Mouse (Mus musculus) splenic B cell, adult 2 months (primary cell): Measurements from ENCODE around the gene Hist1h4i.
A peak's percentile ranks its signal among the peaks of the same experiment; 100 is the strongest.

ENCODE experiments used
- DNase-seq: peaks from one replicate; pipeline ENCODE4 v3.0.0-alpha.2; 2011; ENCODE audit warnings: low read depth, low spot score
- H3K27me3 ChIP-seq: 2 replicates; pipeline ENCODE4 v1.6.1; 2012; ENCODE audit warnings: mild to moderate bottlenecking, low read length, moderate library complexity, mixed read lengths; ENCODE audit not compliant: control insufficient read depth, poor library complexity, insufficient read depth, severe bottlenecking
- H3K36me3 ChIP-seq: 2 replicates; pipeline ENCODE4 v1.6.1; 2012; ENCODE audit warnings: mild to moderate bottlenecking, low read length, moderate library complexity, mixed read lengths; ENCODE audit not compliant: control insufficient read depth, poor library complexity, insufficient read depth, severe bottlenecking

Hist1h4i gene

DNA sequence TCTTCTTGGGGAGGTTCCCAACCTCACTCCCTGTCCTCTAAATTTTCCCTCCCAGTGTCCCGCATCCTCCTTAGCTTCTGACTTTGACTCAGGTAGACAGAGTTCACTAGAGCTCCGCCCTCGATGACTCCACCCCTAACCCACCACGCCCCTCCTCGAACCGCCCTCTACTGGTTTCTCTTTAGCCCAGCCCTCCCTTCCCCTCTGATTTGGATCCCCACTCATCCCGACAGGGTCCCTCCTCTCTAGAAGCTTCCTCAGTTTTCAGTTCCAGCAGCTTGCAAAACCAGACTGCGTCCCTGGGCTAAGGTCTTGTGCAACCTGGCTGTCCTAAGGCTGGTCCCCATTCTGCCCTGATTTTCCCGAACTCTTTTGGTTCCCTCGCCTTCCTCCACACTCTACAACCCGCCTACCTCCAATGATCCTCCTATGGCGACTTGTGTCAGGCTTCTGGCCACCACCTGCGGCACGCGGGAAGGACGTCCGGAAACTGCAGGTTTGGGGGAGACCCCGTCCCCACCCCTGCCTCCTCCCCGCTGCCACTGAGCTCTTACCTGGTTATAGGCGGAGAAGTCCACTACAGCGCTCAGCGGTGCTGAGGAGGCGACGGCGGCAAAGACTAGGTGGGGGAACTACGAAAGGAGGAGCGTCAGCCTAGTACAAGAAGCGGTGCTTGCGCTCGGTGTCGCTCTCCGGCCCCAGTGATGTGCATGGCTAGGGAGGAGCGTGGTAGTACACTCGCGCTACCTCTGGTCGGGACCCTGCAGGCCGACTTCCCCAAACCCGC is 34.6 kb downstream of the Hist1h4i start:
- DNase-seq, result peak; percentile 77
- Histone ChIP-seq H3K36me3 (no peaks in the 10 kb centered on the region), H3K27me3 (no peaks in the 10 kb centered on the region)

DNA sequence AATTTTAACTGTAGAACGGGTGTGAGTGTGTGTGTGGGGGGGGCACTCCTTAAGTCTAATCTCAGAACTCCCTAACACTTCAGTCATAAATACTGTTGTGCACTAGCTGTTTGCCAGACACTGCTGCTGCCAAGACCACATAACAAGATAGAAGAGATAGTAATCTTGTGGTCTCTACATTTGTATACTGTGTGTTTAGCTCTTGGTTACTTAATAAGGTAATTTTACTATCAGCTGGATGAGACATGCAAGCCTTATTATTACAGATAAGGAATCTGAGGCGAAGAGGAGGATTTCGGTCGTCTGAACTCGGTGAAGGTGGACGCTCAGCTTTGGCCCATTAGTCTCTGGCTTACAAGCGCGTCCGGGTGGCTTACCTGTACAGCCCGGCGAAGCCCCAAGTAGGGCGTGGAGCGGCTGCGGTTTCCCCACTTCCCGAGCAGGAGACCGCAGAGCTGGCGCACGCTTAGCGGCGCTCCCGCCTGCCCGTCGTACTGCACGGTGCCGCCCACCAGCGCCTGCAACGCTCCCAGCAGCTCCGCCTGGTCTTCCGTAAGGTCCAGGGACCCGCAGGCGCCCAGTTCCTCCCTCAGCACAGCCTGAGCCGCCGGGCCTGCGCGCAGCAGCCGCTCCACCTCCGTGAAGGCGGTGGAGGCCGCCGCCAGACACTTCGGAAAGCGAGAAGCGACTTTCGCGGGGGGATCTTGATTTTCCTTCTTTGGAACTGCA is 35.4 kb downstream of the Hist1h4i start:
- DNase-seq, result peak; percentile 60
- Histone ChIP-seq H3K36me3 (no peaks in the 10 kb centered on the region), H3K27me3 (no peaks in the 10 kb centered on the region)

DNA sequence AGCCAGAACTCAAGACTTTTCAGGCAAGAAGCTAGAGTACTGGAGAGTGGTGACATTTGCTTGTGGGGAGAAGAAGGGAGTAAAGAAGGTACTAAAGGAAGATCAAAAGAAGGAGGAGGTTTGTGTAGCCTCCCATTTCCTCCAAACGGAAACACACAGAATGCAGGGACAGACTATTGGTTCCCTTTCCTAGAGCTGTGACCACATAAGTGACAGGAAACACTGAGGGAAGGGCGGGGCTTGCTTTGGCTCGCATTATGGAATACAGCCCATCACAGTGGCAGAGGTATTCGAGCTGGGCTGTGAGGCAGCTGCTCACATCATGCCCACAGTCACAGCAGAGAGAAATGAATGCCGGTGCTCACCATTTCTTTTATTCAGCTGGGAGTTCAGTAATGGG is 39.3 kb downstream of the Hist1h4i start:
- peak; percentile 32 for DNase-seq
- H3K27me3 ChIP-seq, result peaks cover 3% of the 10 kb centered on the region; the same call in 1 of the 2 replicates
- H3K36me3 ChIP-seq, result no peaks in the 10 kb centered on the region

DNA sequence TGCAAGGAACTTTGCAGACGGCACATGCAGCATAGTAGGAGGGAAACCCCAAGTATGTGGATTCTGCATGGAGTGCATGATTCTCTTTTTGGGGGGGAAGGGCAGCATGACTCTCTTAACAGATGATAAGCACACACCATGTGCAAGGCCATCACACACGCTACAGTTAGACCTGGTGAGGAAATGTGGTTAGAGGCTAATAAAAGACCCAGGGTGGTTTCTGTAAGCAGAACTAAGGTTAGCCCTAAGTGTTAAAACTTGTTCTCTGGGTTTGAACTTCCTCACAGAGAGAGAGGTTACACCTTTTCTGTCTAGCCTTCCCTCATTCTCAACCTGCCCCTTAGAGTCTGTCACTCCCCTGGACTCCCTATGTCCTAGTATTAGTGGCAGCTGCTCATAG is 39.8 kb downstream of the Hist1h4i start:
- Histone ChIP-seq H3K36me3 (no peaks in the 10 kb centered on the region), H3K27me3 (peaks cover 3% of the 10 kb centered on the region; the same call in 1 of the 2 replicates)
- peak; percentile 55 for DNase-seq

DNA sequence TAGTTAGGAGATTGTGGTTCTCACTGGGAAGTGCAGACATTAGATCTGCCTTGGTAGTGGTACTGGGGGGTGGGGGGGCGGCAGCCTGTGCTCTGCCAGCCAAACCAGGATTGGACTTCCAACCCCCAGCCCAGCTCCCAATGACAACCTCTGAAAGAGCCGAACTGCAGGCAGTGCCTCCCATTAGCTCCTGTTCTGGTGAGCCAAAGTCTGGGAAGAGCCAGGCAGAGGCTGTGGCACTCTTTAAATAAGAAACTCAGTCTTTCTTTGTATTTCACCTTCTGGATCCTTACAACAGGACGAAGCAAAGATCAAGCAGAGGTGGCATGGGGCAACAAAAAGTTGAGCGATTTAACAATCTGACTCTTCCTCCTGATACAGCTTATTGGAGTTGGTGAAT is 42.0 kb downstream of the Hist1h4i start:
- no peak for DNase-seq
- no peaks in the 10 kb centered on the region for H3K36me3 ChIP-seq
- peaks cover 3% of the 10 kb centered on the region; the same call in 1 of the 2 replicates for H3K27me3 ChIP-seq

- peaks cover 3% of the 10 kb centered on the region; the same call in 1 of the 2 replicates for H3K27me3 ChIP-seq
- no peaks in the 10 kb centered on the region for H3K36me3 ChIP-seq
- DNase-seq, result no peak
Measured at GRCm38 (mm10) chr13:21998412-21998811, 42.8 kb downstream of the Hist1h4i start.

GRCm38 (mm10) chr13:21997821-21998220 is 43.3 kb downstream of the Hist1h4i start:
- no peak for DNase-seq
- no peaks in the 10 kb centered on the region for H3K36me3 ChIP-seq
- peaks cover 3% of the 10 kb centered on the region; the same call in 1 of the 2 replicates for H3K27me3 ChIP-seq

DNA sequence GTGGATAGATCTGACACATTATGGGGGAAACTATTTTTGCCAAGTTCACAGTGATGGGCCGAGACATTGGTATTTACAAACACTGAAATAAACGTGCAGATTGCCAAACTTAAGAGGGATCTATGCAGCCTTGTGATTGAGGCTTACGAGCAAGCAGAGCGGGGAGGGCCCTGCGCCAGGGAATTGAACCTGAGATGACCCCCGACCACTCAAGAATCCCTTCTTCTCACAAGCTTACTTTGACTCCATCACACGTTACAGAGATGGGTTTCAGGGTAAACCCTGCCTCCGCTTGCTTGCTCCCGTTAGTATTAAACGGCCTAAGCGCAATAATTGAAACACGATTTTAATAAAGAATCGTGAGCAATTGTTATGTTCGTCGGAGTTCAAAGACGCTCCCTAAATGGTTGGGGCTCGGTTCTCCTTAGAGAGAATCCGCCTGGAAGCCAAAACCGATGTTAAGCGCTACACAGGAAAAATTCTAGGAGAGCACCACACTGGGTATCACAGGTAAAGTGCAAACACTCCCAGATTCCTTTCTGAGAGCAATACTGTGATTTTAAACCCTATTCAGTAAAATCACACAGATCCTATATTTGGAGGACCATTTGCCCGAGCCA is 43.9 kb downstream of the Hist1h4i start:
- no peaks in the 10 kb centered on the region for H3K36me3 ChIP-seq
- DNase-seq, result no peak
- peaks cover 3% of the 10 kb centered on the region; the same call in 1 of the 2 replicates for H3K27me3 ChIP-seq

- H3K27me3 ChIP-seq, result peaks cover 3% of the 10 kb centered on the region; the same call in 1 of the 2 replicates
- DNase-seq, result peak; percentile 20
- no peaks in the 10 kb centered on the region for H3K36me3 ChIP-seq
Measured at GRCm38 (mm10) chr13:21996840-21997185, 44.3 kb downstream of the Hist1h4i start.

DNA sequence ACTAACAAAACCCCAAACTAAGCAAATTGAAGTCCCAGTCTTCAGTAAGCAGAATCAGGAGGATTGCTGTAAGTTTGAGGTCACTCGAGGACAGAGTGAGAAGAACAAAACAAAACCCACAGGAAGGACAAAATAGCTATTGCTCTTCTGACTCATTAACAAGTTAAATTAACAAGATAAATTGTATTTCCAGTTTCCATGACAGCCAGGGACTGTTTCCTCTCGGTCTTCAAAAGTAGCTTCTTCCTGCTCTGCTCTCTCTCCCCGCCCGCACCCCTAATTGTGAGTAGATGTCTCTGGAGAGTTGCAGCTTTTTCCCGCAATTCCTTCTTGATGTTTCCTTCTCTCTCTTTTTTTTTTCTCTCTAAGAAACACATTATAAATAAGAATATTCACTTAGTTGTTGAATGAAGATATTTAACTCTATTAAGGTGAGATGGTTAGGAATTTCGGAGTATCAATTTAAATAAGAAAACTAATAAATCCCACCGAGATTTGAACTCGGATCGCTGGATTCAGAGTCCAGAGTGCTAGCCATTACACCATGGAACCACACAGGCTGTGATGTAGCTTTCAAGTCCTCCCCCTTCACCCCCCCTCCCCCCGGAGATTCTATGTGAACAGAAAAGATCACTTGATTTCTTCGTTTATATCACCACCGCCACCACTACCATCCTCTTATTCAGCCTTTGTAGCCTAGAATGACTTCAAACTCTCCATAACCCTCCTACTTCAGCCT is 44.9 kb downstream of the Hist1h4i start:
- Histone ChIP-seq H3K27me3 (peaks cover 3% of the 10 kb centered on the region; the same call in 1 of the 2 replicates), H3K36me3 (no peaks in the 10 kb centered on the region)
- DNase-seq, result peak; percentile 67

DNA sequence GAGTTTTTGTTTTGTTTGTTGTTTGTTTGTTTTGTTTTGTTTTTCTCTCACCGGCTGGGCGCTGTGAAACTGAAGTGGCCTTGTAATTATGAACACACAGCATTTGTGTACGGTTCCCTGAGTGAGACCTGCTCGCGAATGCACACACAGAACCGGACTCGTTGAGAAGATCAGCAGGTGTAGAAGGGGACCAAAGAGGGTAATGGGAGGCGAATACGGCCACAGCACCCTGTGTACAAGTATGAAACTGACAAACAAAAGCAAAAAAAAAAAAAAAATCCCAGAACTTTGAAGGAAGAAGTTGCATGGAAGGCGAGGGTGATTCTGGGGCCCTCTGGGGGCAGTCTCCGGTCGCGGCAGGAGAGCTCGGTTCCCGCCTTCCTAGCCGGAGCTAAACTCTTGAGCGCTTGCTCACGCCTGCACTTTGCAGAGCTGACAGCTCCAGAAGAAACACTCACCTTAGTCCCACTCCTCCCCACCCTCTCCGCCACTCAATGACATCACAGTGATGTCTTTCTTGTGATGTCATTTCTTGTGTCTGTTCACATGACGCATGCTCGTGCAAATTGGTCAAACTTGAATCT is 45.7 kb downstream of the Hist1h4i start:
- DNase-seq, result peak; percentile 74
- Histone ChIP-seq H3K27me3 (peaks cover 3% of the 10 kb centered on the region; the same call in 1 of the 2 replicates), H3K36me3 (no peaks in the 10 kb centered on the region)

GRCm38 (mm10) chr13:21994896-21995295 is 46.3 kb downstream of the Hist1h4i start:
- peak; percentile 19 for DNase-seq
- Histone ChIP-seq H3K27me3 (peaks cover 3% of the 10 kb centered on the region; the same call in 1 of the 2 replicates), H3K36me3 (no peaks in the 10 kb centered on the region)

DNA sequence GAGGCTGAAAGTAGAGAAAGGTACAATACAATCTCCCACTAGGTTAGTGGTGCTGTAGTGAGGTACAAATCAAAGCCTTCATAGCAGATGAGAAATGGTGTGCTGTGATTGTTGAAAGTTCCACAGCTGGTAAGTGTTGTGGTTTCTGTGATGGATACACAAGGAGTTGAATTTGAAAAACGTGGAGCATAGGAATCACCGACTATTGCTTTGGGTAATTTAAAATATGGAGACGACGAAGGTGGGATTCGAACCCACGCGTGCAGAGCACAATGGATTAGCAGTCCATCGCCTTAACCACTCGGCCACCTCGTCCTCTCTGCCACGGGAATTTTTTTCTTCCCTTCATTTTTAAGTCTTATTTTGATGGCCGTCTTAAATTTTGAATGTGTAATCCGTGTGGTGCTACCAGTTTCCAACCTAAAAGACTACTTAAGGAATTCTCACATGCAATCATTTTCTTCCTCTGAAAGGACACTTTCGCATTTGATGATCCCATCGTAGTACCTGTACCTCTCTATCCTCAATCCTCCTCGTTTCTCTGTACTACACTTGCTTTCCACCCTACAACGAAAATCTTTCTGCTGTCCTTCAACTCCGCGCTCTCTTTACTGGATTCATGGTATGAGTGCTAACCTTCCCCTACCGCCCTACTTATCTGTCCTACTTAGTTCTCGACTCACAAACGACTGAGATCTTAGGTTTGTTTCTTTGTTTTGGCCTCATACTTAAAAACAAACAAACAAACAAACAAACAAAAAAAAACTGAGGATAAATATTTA is 47.0 kb downstream of the Hist1h4i start:
- Histone ChIP-seq H3K27me3 (peaks cover 3% of the 10 kb centered on the region; the same call in 1 of the 2 replicates), H3K36me3 (no peaks in the 10 kb centered on the region)
- DNase-seq, result peak; percentile 44
